Mouse (Mus musculus) cortical plate, adult 2 months (tissue): ENCODE measurements around the gene Alpk1.

Source experiments
- CTCF ChIP-seq: fragments of 200-500 bp; IDR thresholded peaks from 2 replicates; pipeline ENCODE4 v1.5.1; 2011; ENCODE audit warnings: mild to moderate bottlenecking, control low read depth, low read length; ENCODE audit not compliant: insufficient read depth; ENCODE audit errors: extremely low read depth
- POLR2A ChIP-seq: fragments of 200-500 bp; IDR thresholded peaks from 2 replicates; pipeline ENCODE4 v1.6.1; 2011; ENCODE audit warnings: mild to moderate bottlenecking, low read length, control low read depth; ENCODE audit not compliant: insufficient read depth; ENCODE audit errors: extremely low read depth

- TF ChIP-seq POLR2A = no peak
- TF ChIP-seq CTCF = no peak
Observed at GRCm38 (mm10) chr3:127728046-127728445, 52.3 kb downstream of the Alpk1 start.
